Mouse (Mus musculus): Measurements from ENCODE around the gene Syt8.
"Not testable (repeated sequence)": the region's sequence is repeated elsewhere in the genome, so short reads cannot be mapped to it uniquely, and the experiment has no call there.

Syt8 gene

GRCm38 (mm10) chr7:142434137-142434865, at the start of gene Syt8:
TSS of gene Syt8 (plus strand) at chr7:142434850.
- peak; percentile 64 for DNase-seq (ENCODE audit: extremely low read depth, insufficient read length, low spot score)

- DNase-seq (ENCODE audit: extremely low read depth, insufficient read length, low spot score) = no peak
These were observed 48.8 kb upstream of the Syt8 start for GRCm38 (mm10) chr7:142385742-142386403.

- peak; percentile 50 for DNase-seq (ENCODE audit: extremely low read depth, insufficient read length, low spot score)
These were observed 47.9 kb upstream of the Syt8 start for GRCm38 (mm10) chr7:142386621-142387201.

- DNase-seq (ENCODE audit: extremely low read depth, insufficient read length, low spot score) = peak; percentile 98
These were observed 47.1 kb upstream of the Syt8 start, which contains the start of gene Ctsd for GRCm38 (mm10) chr7:142387419-142388148. TSS of gene Ctsd (minus strand) at chr7:142388038.

GRCm38 (mm10) chr7:142388198-142388597, 46.5 kb upstream of the Syt8 start:
- DNase-seq (ENCODE audit: extremely low read depth, insufficient read length, low spot score) = no peak

- no peak for DNase-seq (ENCODE audit: extremely low read depth, insufficient read length, low spot score)
These were observed 45.9 kb upstream of the Syt8 start for GRCm38 (mm10) chr7:142388740-142389139.

GRCm38 (mm10) chr7:142389961-142390650, 44.5 kb upstream of the Syt8 start:
- no peak for DNase-seq (ENCODE audit: extremely low read depth, insufficient read length, low spot score)

- no peak for DNase-seq (ENCODE audit: extremely low read depth, insufficient read length, low spot score)
These were observed 43.5 kb upstream of the Syt8 start for GRCm38 (mm10) chr7:142391108-142391507.

- DNase-seq (ENCODE audit: extremely low read depth, insufficient read length, low spot score) = no peak
These were observed 43.0 kb upstream of the Syt8 start for GRCm38 (mm10) chr7:142391609-142392008.

- peak; percentile 70 for DNase-seq (ENCODE audit: extremely low read depth, insufficient read length, low spot score)
These were observed 41.5 kb upstream of the Syt8 start for GRCm38 (mm10) chr7:142393191-142393590.

- no peak for DNase-seq (ENCODE audit: extremely low read depth, insufficient read length, low spot score)
These were observed 40.1 kb upstream of the Syt8 start for GRCm38 (mm10) chr7:142394261-142395190.

GRCm38 (mm10) chr7:142395472-142395871, 39.2 kb upstream of the Syt8 start:
- DNase-seq (ENCODE audit: extremely low read depth, insufficient read length, low spot score) = no peak

GRCm38 (mm10) chr7:142396611-142397010, 38.0 kb upstream of the Syt8 start:
- no peak for DNase-seq (ENCODE audit: extremely low read depth, insufficient read length, low spot score)

- no peak for DNase-seq (ENCODE audit: extremely low read depth, insufficient read length, low spot score)
These were observed 36.6 kb upstream of the Syt8 start for GRCm38 (mm10) chr7:142398052-142398451.

- no peak for DNase-seq (ENCODE audit: extremely low read depth, insufficient read length, low spot score)
These were observed 35.4 kb upstream of the Syt8 start for GRCm38 (mm10) chr7:142399250-142399649.

- DNase-seq (ENCODE audit: extremely low read depth, insufficient read length, low spot score) = no peak
These were observed 34.4 kb upstream of the Syt8 start for GRCm38 (mm10) chr7:142400112-142400749.

GRCm38 (mm10) chr7:142400750-142401142, 33.9 kb upstream of the Syt8 start:
- no peak for DNase-seq (ENCODE audit: extremely low read depth, insufficient read length, low spot score)

- DNase-seq (ENCODE audit: extremely low read depth, insufficient read length, low spot score) = no peak
These were observed 31.1 kb upstream of the Syt8 start for GRCm38 (mm10) chr7:142403591-142403990.

GRCm38 (mm10) chr7:142405134-142405533, 29.5 kb upstream of the Syt8 start:
- not testable (repeated sequence) for DNase-seq (ENCODE audit: extremely low read depth, insufficient read length, low spot score)
